Mouse (Mus musculus) cerebellum, adult (tissue): ENCODE measurements around the gene Haspin.

Source experiments
- ATAC-seq: cut with Nextera tagmentation; 2 replicates; pipeline ENCODE4 v1.9.2; 2017; ENCODE audit warnings: mild to moderate bottlenecking, moderate library complexity, mixed read lengths; ENCODE audit not compliant: insufficient number of reproducible peaks, low FRiP score, low TSS enrichment

Haspin gene

DNA sequence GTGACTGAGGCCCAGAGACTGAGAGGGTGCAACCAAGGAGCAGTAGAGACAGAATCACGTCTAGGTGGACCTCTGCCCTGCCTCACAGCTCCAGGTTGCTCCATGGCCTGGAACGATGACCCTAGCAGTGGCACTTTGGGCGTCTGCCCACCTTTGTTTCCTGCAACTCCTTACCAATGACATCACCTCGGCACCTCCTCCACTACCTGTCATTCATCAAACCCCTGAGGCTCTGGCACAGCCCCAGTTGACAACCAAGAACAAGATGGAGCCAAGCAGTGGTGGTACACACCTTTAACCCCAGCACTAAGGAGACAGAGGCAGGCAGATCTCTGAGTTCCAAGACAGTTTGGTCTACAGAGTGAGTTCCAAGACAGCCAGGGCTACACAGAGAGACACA is 46.0 kb downstream of the Haspin start:
- no peak for ATAC-seq

DNA sequence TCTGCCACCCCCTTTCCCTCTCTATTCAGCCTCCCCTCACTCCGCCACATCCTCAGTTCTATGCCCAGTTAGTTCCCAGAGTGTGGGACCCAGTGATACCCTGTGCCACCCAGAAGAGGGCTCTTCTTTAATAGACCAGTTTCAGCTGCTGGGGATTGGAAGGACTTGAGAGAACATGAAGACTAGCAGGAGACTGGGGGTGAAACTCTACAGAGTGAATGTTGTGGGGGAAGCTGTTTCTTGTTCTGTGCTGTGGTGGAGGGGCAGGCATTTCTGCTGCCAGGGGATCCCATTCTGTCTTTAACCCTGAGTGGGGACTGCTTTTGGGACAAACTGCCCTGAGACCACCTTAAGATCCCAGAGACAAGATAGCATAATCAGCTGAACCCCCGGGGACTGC is 47.3 kb downstream of the Haspin start:
- ATAC-seq = no peak

GRCm38 (mm10) chr11:73090283-73090682 is 47.8 kb downstream of the Haspin start, which contains the start of gene Itgae:
TSS of gene Itgae (plus strand) at chr11:73090583.
- no peak for ATAC-seq

DNA sequence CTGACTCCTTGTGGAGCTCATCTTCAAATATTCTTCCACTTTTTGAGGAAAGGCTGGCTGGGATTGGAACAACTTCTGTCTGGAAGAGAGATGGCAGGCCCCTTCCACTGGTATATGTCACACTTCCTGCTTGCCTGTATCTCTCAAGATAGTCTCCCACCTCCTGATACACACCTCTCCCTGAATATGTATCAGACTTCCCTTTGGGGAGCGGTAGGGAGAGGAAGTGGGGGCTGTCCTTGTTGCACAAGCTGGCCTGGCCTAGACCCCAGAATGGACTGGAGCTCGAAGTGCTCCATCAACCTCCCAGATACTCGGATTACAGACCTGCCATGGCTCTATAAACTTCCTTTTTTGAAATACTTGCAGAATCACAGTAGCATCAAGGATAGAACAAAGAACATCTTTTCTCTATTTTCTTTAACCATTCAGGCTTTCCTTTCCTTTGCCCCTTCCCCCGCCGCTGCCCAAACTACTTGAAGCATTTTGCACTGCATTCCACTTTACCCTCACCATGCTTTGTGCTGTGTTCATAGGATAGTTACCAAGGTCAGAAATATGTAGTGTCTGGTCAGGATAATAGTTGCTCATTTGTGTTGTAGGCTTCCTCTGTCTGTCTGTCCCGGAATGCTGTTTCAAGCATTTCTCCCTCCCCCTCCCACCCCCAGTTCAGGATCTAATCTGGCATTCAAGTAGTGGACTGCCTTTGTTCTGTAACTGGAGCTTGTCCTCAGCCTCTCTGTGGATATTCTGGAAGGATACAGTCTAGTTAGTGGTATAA is 50.2 kb downstream of the Haspin start:
- ATAC-seq = no peak
